Mouse (Mus musculus) neural tube, embryonic 12.5 days (tissue): Measurements from ENCODE around the gene Cpne7. TPM values are rescaled to one million over a fixed set of nuclear protein-coding genes. Genes with fewer than 3 reads are reported as not detected.

Experiments used
- ATAC-seq: fragments of 200-750 bp; cut with Nextera tagmentation; 2 replicates; pipeline ENCODE4 v1.8.0; 2017; ENCODE audit warnings: low read depth, mild to moderate bottlenecking, moderate TSS enrichment, moderate library complexity; ENCODE audit not compliant: low FRiP score
- H3K27ac ChIP-seq: fragments of 300-500 bp; sonication (generic); 2 replicates; pipeline ENCODE4 v1.5.1; 2016
- H3K27me3 ChIP-seq: fragments of 300-500 bp; sonication (generic); replicated peaks from 2 replicates; pipeline ENCODE4 v1.6.1; 2016; ENCODE audit warnings: mild to moderate bottlenecking
- H3K36me3 ChIP-seq: fragments of 300-500 bp; sonication (generic); 2 replicates; pipeline ENCODE4 v1.6.1; 2016; ENCODE audit warnings: mild to moderate bottlenecking
- H3K4me1 ChIP-seq: fragments of 300-500 bp; sonication (generic); 2 replicates; pipeline ENCODE4 v1.6.1; 2016
- H3K4me2 ChIP-seq: fragments of 300-500 bp; sonication (generic); replicated peaks from 2 replicates; pipeline ENCODE4 v1.6.1; 2016; ENCODE audit warnings: mild to moderate bottlenecking
- H3K4me3 ChIP-seq: fragments of 300-500 bp; sonication (generic); 2 replicates; pipeline ENCODE4 v1.5.1; 2016
- H3K9ac ChIP-seq: fragments of 300-500 bp; sonication (generic); 2 replicates; pipeline ENCODE4 v1.6.1; 2016; ENCODE audit warnings: mild to moderate bottlenecking
- H3K9me3 ChIP-seq: fragments of 300-500 bp; sonication (generic); 2 replicates; pipeline ENCODE4 v1.6.1; 2016; ENCODE audit warnings: mild to moderate bottlenecking
- WGBS: fragments of 180-500 bp; shearing (Covaris S2); methylation state at CpG from one replicate; pipeline ENCODE4 v1.1.7; 2016; 5-methylcytosine and 5-hydroxymethylcytosine counted together
- microRNA-seq: library from miRNA; unstranded; fragments of <30 nt; microRNA quantifications from one replicate; pipeline ENCODE4, GENCODE M21; 2017
- polyA plus RNA-seq: library from polyadenylated mRNA; unstranded; fragments of >200 nt; fragmentation: Nextera tagmentation; extraction: Ambion mirVana; gene quantifications from 2 replicates; pipeline ENCODE4 v1.2.1, GENCODE M21; 2016

The Cpne7 gene
- polyA plus RNA-seq, 1 experiment from 2014 or later = 0.18 TPM

GRCm38 (mm10) chr8:123145279-123145678, 28.1 kb downstream of the Cpne7 start:
- Histone ChIP-seq H3K9ac (no peak overlapping the region), H3K4me2 (no peak overlapping the region), H3K27me3 (no peaks in the 10 kb centered on the region), H3K9me3 (no peaks in the 10 kb centered on the region), H3K4me3 (no peak overlapping the region), H3K4me1 (no peaks in the 10 kb centered on the region), H3K36me3 (no peaks in the 10 kb centered on the region), H3K27ac (no peak overlapping the region)
- no peak for ATAC-seq
- 53% methylated on average over 6 of the region's 6 CpGs for WGBS

- no peak overlapping the region for H3K9ac ChIP-seq
- no peaks in the 10 kb centered on the region for H3K27me3 ChIP-seq
- ATAC-seq = no peak
- no peak overlapping the region for H3K4me3 ChIP-seq
- H3K4me2 ChIP-seq = no peak overlapping the region
- WGBS = 87% methylated on average over 7 of the region's 7 CpGs
- no peaks in the 10 kb centered on the region for H3K4me1 ChIP-seq
- H3K9me3 ChIP-seq = no peaks in the 10 kb centered on the region
- H3K36me3 ChIP-seq = no peaks in the 10 kb centered on the region
- no peak overlapping the region for H3K27ac ChIP-seq
These were observed 29.2 kb downstream of the Cpne7 start for GRCm38 (mm10) chr8:123146390-123146789.

GRCm38 (mm10) chr8:123150737-123151171, 33.6 kb downstream of the Cpne7 start:
- WGBS = 69% methylated on average over 9 of the region's 9 CpGs
- no peaks in the 10 kb centered on the region for H3K36me3 ChIP-seq
- no peak for ATAC-seq
- no peaks in the 10 kb centered on the region for H3K9me3 ChIP-seq
- no peak overlapping the region for H3K4me2 ChIP-seq
- no peaks in the 10 kb centered on the region for H3K27me3 ChIP-seq
- no peak overlapping the region for H3K27ac ChIP-seq
- no peak overlapping the region for H3K9ac ChIP-seq
- no peak overlapping the region for H3K4me3 ChIP-seq
- H3K4me1 ChIP-seq = no peaks in the 10 kb centered on the region

- Histone ChIP-seq H3K36me3 (no peaks in the 10 kb centered on the region), H3K4me1 (no peaks in the 10 kb centered on the region), H3K27ac (no peak overlapping the region), H3K4me2 (no peak overlapping the region), H3K4me3 (no peak overlapping the region), H3K9me3 (no peaks in the 10 kb centered on the region), H3K9ac (no peak overlapping the region), H3K27me3 (no peaks in the 10 kb centered on the region)
- WGBS = 77% methylated on average over 5 of the region's 5 CpGs
- ATAC-seq = no peak
These were observed 38.0 kb downstream of the Cpne7 start for GRCm38 (mm10) chr8:123155177-123155576.

GRCm38 (mm10) chr8:123156070-123156773, 39.0 kb downstream of the Cpne7 start:
- Histone ChIP-seq H3K9ac (no peak overlapping the region), H3K36me3 (no peaks in the 10 kb centered on the region), H3K4me3 (no peak overlapping the region), H3K27ac (no peak overlapping the region), H3K9me3 (no peaks in the 10 kb centered on the region), H3K27me3 (no peaks in the 10 kb centered on the region), H3K4me1 (no peaks in the 10 kb centered on the region), H3K4me2 (no peak overlapping the region)
- no peak for ATAC-seq
- WGBS = 86% methylated on average over 9 of the region's 9 CpGs

- Histone ChIP-seq H3K36me3 (no peaks in the 10 kb centered on the region), H3K4me1 (no peaks in the 10 kb centered on the region), H3K9ac (no peak within 1 kb of the TSS), H3K9me3 (no peaks in the 10 kb centered on the region), H3K4me2 (peak within 1 kb of the TSS; percentile 36), H3K27ac (no peak within 1 kb of the TSS), H3K4me3 (no peak within 1 kb of the TSS), H3K27me3 (no peaks in the 10 kb centered on the region)
- no peak for ATAC-seq
- 35% methylated on average over 13 of the region's 13 CpGs for WGBS
These were observed 40.8 kb downstream of the Cpne7 start, which contains the start of gene Sult5a1 for GRCm38 (mm10) chr8:123157888-123158465. TSS of gene Sult5a1 (minus strand) at chr8:123158315.

- ATAC-seq = no peak
These were observed 64.2 kb downstream of the Cpne7 start for GRCm38 (mm10) chr8:123181391-123181790.

More at GRCm38 (mm10) chr8:123181391-123181790, 64.2 kb downstream of the Cpne7 start:
- H3K9me3 ChIP-seq = peaks cover 19% of the 10 kb centered on the region
- 0 out of 2 replicates have a peak, but pooled peaks cover 4% of the 10 kb centered on the region for H3K4me1 ChIP-seq
- H3K27me3 ChIP-seq = no peaks in the 10 kb centered on the region
- 57% methylated on average over 3 of the region's 3 CpGs for WGBS
- H3K36me3 ChIP-seq = no peaks in the 10 kb centered on the region
- no peak overlapping the region for H3K9ac ChIP-seq
- H3K4me3 ChIP-seq = no peak overlapping the region
- no peak overlapping the region for H3K4me2 ChIP-seq
- no peak overlapping the region for H3K27ac ChIP-seq

Small RNA genes lying within 50 kb of the gene (microRNA-seq; reads per million reads assigned to microRNA genes)
- not detected for gene Mir7079
- gene Mir7080 = not detected

Other genes starting within 250 kb of the Cpne7 start
- gene Ankrd11, start 75.1 kb upstream of the Cpne7 start, polyA plus RNA-seq = 96.8 and 98.8 TPM in 2 replicates
- 60.0 and 61.0 TPM in 2 replicates for gene Spg7, start 54.4 kb upstream of the Cpne7 start, polyA plus RNA-seq
- gene Rpl13, start 15.0 kb upstream of the Cpne7 start, polyA plus RNA-seq = 922 and 973 TPM in 2 replicates
- 3.5 and 4.0 TPM in 2 replicates for gene Sult5a1, start 40.9 kb downstream of the Cpne7 start, polyA plus RNA-seq
- 0.33 and 0.37 TPM in 2 replicates for gene Dpep1, start 68.9 kb downstream of the Cpne7 start, polyA plus RNA-seq
- 145 and 148 TPM in 2 replicates for gene Chmp1a, start 95.4 kb downstream of the Cpne7 start, polyA plus RNA-seq
- gene Spata33, start 95.5 kb downstream of the Cpne7 start, polyA plus RNA-seq = 7.0 and 8.5 TPM in 2 replicates
- 35.6 and 36.1 TPM in 2 replicates for gene Cdk10, start 107.5 kb downstream of the Cpne7 start, polyA plus RNA-seq
- 3.8 and 4.7 TPM in 2 replicates for gene Spata2l, start 118.9 kb downstream of the Cpne7 start, polyA plus RNA-seq
- gene Zfp276, start 136.8 kb downstream of the Cpne7 start, polyA plus RNA-seq = 32.9 and 36.0 TPM in 2 replicates
- gene Vps9d1, start 137.0 kb downstream of the Cpne7 start, polyA plus RNA-seq = 40.3 and 51.1 TPM in 2 replicates
- 22.5 and 24.6 TPM in 2 replicates for gene Fanca, start 201.2 kb downstream of the Cpne7 start, polyA plus RNA-seq
- gene Spire2, start 215.3 kb downstream of the Cpne7 start, polyA plus RNA-seq = 35.6 and 38.3 TPM in 2 replicates